14 mouse cellular contexts compared by ENCODE assay signal in the genomic region with DNA sequence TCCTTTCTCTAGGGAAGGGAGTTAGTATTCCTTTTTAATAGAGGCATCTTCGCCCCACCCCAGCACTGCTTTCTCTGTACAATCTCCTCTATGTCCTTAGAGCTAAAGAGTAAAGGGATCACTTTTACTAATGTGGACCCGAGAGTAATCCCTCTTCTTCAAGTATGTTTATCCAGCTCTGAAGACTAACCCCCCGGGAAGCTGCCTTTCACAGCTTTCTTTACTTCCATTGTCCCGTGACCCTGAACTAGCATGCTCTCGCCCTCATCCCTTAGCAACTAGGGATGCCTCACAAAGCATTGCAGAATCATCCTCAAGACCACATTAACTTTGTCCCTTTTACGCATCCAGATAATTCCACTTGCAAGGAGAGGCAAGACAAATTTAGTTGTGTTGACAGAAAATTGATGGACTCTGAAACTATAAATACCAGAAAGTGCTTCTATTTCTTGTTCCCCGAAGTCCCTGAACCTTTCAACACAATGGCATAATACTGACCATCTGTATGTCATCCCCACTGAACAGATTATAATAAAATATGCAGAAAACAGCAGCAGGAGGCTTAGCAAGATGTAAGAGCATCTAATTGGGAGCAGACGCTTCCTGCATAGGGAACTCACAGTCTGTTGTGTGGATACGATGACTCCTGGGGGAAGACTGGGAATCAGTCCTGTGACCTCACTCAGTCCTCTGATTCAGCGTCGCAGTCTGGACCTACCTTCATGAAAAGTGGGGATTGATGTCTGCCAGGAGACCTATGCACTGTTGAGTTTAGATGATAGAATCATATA.
DNase-seq lines count a peak whose midpoint lies in the region; ATAC-seq and TF ChIP-seq lines count a peak whose summit lies in the region.
"Had no signal": no experiment of that assay in that cellular context is flagged by ENCODE, and none has a peak within 500 bp of the region (broad histone marks: within the 10 kb centered on the region; RNA-seq: fewer than 3 reads in every experiment).

No protein-coding gene starts in this region.

- WGBS in hindbrain, embryonic 12.5 days: 13% methylated on average over 11 of the region's 11 CpGs
- 6% methylated on average over 11 of the region's 11 CpGs for WGBS in midbrain, embryonic 14.5 days
- 65% methylated on average over 11 of the region's 11 CpGs for WGBS in liver, postnatal 0 days (ENCODE audit: insufficient replicate concordance)

- no peak for TF ChIP-seq EP300 in liver, postnatal 0 days (IDR thresholded peaks at IDR 0.05; ENCODE audit: low read depth)

- no peak overlapping the region for H3K9ac ChIP-seq in hindbrain, embryonic 12.5 days
- no peak overlapping the region for H3K9ac ChIP-seq in midbrain, embryonic 14.5 days (replicated peaks; ENCODE audit: low read length)
- H3K9ac ChIP-seq in liver, postnatal 0 days (replicated peaks): no peak overlapping the region
- H3K9ac ChIP-seq: limb, embryonic 15.5 days; lung, embryonic 14.5 days had no signal

- DNase-seq in ZHBTc4 (ENCODE audit: low read depth, low spot score): peak; percentile 45
- DNase-seq in embryo, embryonic 11.5 days (ENCODE audit: low read depth, low spot score): peak; percentile 8
- peak; percentile 52 for DNase-seq in midbrain, embryonic 14.5 days
- no peak for DNase-seq in liver, postnatal 0 days
- no peak for DNase-seq in layer of hippocampus, adult 9-11 months
- DNase-seq in kidney, adult 11 months: no peak
- no peak for DNase-seq in ovary, postnatal 10 days (ENCODE audit: low spot score)
- DNase-seq: adrenal gland, adult 2 months; kidney, postnatal 4 days; lung, embryonic 14.5 days had no signal

- H3K4me3 ChIP-seq in hindbrain, embryonic 12.5 days: no peak overlapping the region
- H3K4me3 ChIP-seq in midbrain, embryonic 14.5 days (replicated peaks; ENCODE audit: low read depth, low read length): no peak overlapping the region
- no peak overlapping the region for H3K4me3 ChIP-seq in liver, postnatal 0 days (ENCODE audit: low read depth, low read length)
- H3K4me3 ChIP-seq: left cerebral cortex, adult 2 months; limb, embryonic 15.5 days had no signal

- TF ChIP-seq CTCF in liver, postnatal 0 days (IDR thresholded peaks at IDR 0.05; ENCODE audit: low read depth): no peak

- 0 out of 2 replicates have a peak overlapping the region, but pooled peaks have one; percentile 2 for H3K27ac ChIP-seq in hindbrain, embryonic 12.5 days
- H3K27ac ChIP-seq in midbrain, embryonic 14.5 days (replicated peaks; ENCODE audit: low read depth, low read length): no peak overlapping the region
- no peak overlapping the region for H3K27ac ChIP-seq in liver, postnatal 0 days (ENCODE audit: low read depth)
- H3K27ac ChIP-seq: left cerebral cortex, adult 2 months; limb, embryonic 15.5 days had no signal

- ATAC-seq in hindbrain, embryonic 12.5 days (ENCODE audit: low FRiP score): peak; percentile 70
- ATAC-seq in midbrain, embryonic 14.5 days (ENCODE audit: low FRiP score, low TSS enrichment): peak; percentile 71; the same call in 1 of the 2 replicates
- no peak for ATAC-seq in liver, postnatal 0 days
- ATAC-seq: inflammation-experienced regulatory T-cells, adult 6 months had no signal

- H3K4me1 ChIP-seq in hindbrain, embryonic 12.5 days: peaks cover 9% of the 10 kb centered on the region
- 0 out of 2 replicates have a peak, but pooled peaks cover 6% of the 10 kb centered on the region for H3K4me1 ChIP-seq in midbrain, embryonic 14.5 days (ENCODE audit: control insufficient read depth, insufficient read depth, low read length)
- H3K4me1 ChIP-seq in liver, postnatal 0 days (ENCODE audit: insufficient read depth): no peaks in the 10 kb centered on the region
- H3K4me1 ChIP-seq: limb, embryonic 15.5 days had no signal

- H3K27me3 ChIP-seq in hindbrain, embryonic 12.5 days: no peaks in the 10 kb centered on the region
- H3K27me3 ChIP-seq in midbrain, embryonic 14.5 days (ENCODE audit: control insufficient read depth, insufficient read depth, low read length): no peaks in the 10 kb centered on the region
- H3K27me3 ChIP-seq in liver, postnatal 0 days (ENCODE audit: insufficient read depth, low read length): no peaks in the 10 kb centered on the region
- H3K27me3 ChIP-seq: limb, embryonic 15.5 days had no signal

- no peak overlapping the region for H3K4me2 ChIP-seq in hindbrain, embryonic 12.5 days (replicated peaks)
- 0 out of 2 replicates have a peak overlapping the region, but pooled peaks have one; percentile 1 for H3K4me2 ChIP-seq in midbrain, embryonic 14.5 days (ENCODE audit: low read length)
- H3K4me2 ChIP-seq in liver, postnatal 0 days (ENCODE audit: low read depth, low read length): no peak overlapping the region
- H3K4me2 ChIP-seq: limb, embryonic 15.5 days; lung, embryonic 14.5 days had no signal

- H3K36me3 ChIP-seq in hindbrain, embryonic 12.5 days: no peaks in the 10 kb centered on the region
- H3K36me3 ChIP-seq in midbrain, embryonic 14.5 days (ENCODE audit: control insufficient read depth, insufficient read depth, low read length): no peaks in the 10 kb centered on the region
- H3K36me3 ChIP-seq in liver, postnatal 0 days (replicated peaks; ENCODE audit: insufficient read depth, low read length): no peaks in the 10 kb centered on the region
- H3K36me3 ChIP-seq: limb, embryonic 15.5 days had no signal

- no peaks in the 10 kb centered on the region for H3K9me3 ChIP-seq in hindbrain, embryonic 12.5 days (replicated peaks)
- no peaks in the 10 kb centered on the region for H3K9me3 ChIP-seq in midbrain, embryonic 14.5 days (ENCODE audit: control insufficient read depth, low read length)
- H3K9me3 ChIP-seq in liver, postnatal 0 days (ENCODE audit: low read length): no peaks in the 10 kb centered on the region
- H3K9me3 ChIP-seq: limb, embryonic 15.5 days had no signal

Comparison
In these comparisons a context has a peak if more than half of its experiments do, and no peak if none do; other contexts are left out.
1. DNase-seq: peak in ZHBTc4 (single experiment), embryo, embryonic 11.5 days (single experiment) and midbrain, embryonic 14.5 days (single experiment); none in liver, postnatal 0 days (single experiment), layer of hippocampus, adult 9-11 months (single experiment), kidney, adult 11 months (single experiment) and ovary, postnatal 10 days (single experiment).